ENCODE assay signal across 8 mouse cellular contexts in genomic region chr17:32319950-32320349, GRCm38 (mm10). TPM values are rescaled to one million over a fixed set of nuclear protein-coding genes. Genes with fewer than 3 reads are reported as not detected.
DNase-seq lines count a peak whose midpoint lies in the region; ATAC-seq and TF ChIP-seq lines count a peak whose summit lies in the region.

No protein-coding gene starts in this region.

- H3K4me3 ChIP-seq in left cerebral cortex, adult 2 months, result peak overlapping the region; percentile 93
- peak overlapping the region; percentile 93 for H3K4me3 ChIP-seq in forebrain, embryonic 16.5 days (replicated peaks; ENCODE audit: low read length)
- H3K4me3 ChIP-seq in midbrain, embryonic 11.5 days (ENCODE audit: low read depth, low read length), result peak overlapping the region; percentile 87

- ATAC-seq in forebrain, embryonic 16.5 days, result no peak
- no peak for ATAC-seq in midbrain, embryonic 11.5 days (ENCODE audit: low FRiP score)
- no peak for ATAC-seq in CD4-positive, CD25-positive, alpha-beta regulatory T cell, adult 4 months
- ATAC-seq in granulocyte monocyte progenitor cell, adult 5-6 weeks (replicated peaks; ENCODE audit: poor library complexity, severe bottlenecking), result no peak

- peak overlapping the region; percentile 83 for H3K4me2 ChIP-seq in forebrain, embryonic 16.5 days (ENCODE audit: low read length)
- peak overlapping the region; percentile 92 for H3K4me2 ChIP-seq in midbrain, embryonic 11.5 days

- no peaks in the 10 kb centered on the region for H3K9me3 ChIP-seq in forebrain, embryonic 16.5 days (ENCODE audit: control insufficient read depth, low read length)
- H3K9me3 ChIP-seq in midbrain, embryonic 11.5 days (ENCODE audit: control insufficient read depth, low read length), result no peaks in the 10 kb centered on the region

- no peaks in the 10 kb centered on the region for H3K27me3 ChIP-seq in forebrain, embryonic 16.5 days (replicated peaks; ENCODE audit: control insufficient read depth, insufficient read depth, low read length)
- no peaks in the 10 kb centered on the region for H3K27me3 ChIP-seq in midbrain, embryonic 11.5 days (ENCODE audit: control insufficient read depth, insufficient read depth, low read length)

- DNase-seq in left cerebral cortex, adult 2 months (ENCODE audit: extremely low spot score in 1 of 2, low spot score in 2 of 2), result no peak
- DNase-seq in left cerebral cortex, postnatal 10 days (ENCODE audit: extremely low spot score in 1 of 2, low spot score in 2 of 2), result no peak
- peak; percentile 45 for DNase-seq in adipocyte (ENCODE audit: low spot score)
- DNase-seq in midbrain, embryonic 11.5 days (ENCODE audit: low spot score, missing footprints), result no peak
- no peak for DNase-seq in spleen, adult 12 weeks (ENCODE audit: low spot score)

- WGBS in forebrain, embryonic 16.5 days, result 0% methylated on average over 7 of the region's 7 CpGs
- under 1% methylated on average over 7 of the region's 7 CpGs for WGBS in midbrain, embryonic 11.5 days

- H3K9ac ChIP-seq in forebrain, embryonic 16.5 days (replicated peaks; ENCODE audit: low read depth, low read length), result peak overlapping the region; percentile 85
- H3K9ac ChIP-seq in midbrain, embryonic 11.5 days (ENCODE audit: low read length), result peak overlapping the region; percentile 80

- no peak for TF ChIP-seq CTCF in left cerebral cortex, adult 2 months (IDR thresholded peaks at IDR 0.05)

- peaks cover 22% of the 10 kb centered on the region for H3K4me1 ChIP-seq in forebrain, embryonic 16.5 days (replicated peaks; ENCODE audit: control insufficient read depth, insufficient read depth, low read length)
- peaks cover 18% of the 10 kb centered on the region for H3K4me1 ChIP-seq in midbrain, embryonic 11.5 days (ENCODE audit: control insufficient read depth, insufficient read depth, low read length)

- intact Hi-C loops in left cerebral cortex, adult 2 months (cut with DNase I), result no loop called here
- intact Hi-C loops in left cerebral cortex, postnatal 10 days (cut with DNase I), result no loop called here

- peak overlapping the region; percentile 98 for H3K27ac ChIP-seq in left cerebral cortex, adult 2 months
- H3K27ac ChIP-seq in forebrain, embryonic 16.5 days (ENCODE audit: low read length), result peak overlapping the region; percentile 95
- peak overlapping the region; percentile 87; the same call in 1 of the 2 replicates for H3K27ac ChIP-seq in midbrain, embryonic 11.5 days (ENCODE audit: low read depth, low read length)

- peaks cover 21% of the 10 kb centered on the region for H3K36me3 ChIP-seq in forebrain, embryonic 16.5 days (ENCODE audit: control insufficient read depth, insufficient read depth)
- H3K36me3 ChIP-seq in midbrain, embryonic 11.5 days (ENCODE audit: control insufficient read depth, insufficient read depth, low read length), result peaks cover 19% of the 10 kb centered on the region

RNA-seq across cellular contexts. Expression of gene Akap8, which starts 1.1 kb away (rescaled TPM):
- 100 to 1,000 TPM in 1 of 2 experiments, 10 to 100 TPM in 1; 99.6 to 110 TPM for total RNA-seq in left cerebral cortex, adult 2 months (2021)
- total RNA-seq in left cerebral cortex, postnatal 10 days (2021), result 10 to 100 TPM; 90.9 to 94.2 TPM
- 112 and 123 TPM in 2 replicates for polyA plus RNA-seq in forebrain, embryonic 16.5 days (2015; fragmentation: Nextera tagmentation; extraction: Ambion mirVana)
- 53.0 and 55.4 TPM in 2 replicates for polyA plus RNA-seq in midbrain, embryonic 11.5 days (2014; fragmentation: Nextera tagmentation; extraction: Ambion mirVana)
- 100 to 1,000 TPM; 150 to 275 TPM for polyA plus RNA-seq in CD4-positive, CD25-positive, alpha-beta regulatory T cell, adult 4 months (2017; shearing (Covaris generic))
- 58.2 and 92.9 TPM in 2 replicates for total RNA-seq in granulocyte monocyte progenitor cell, adult 5-6 weeks (2014; fragmentation: Nextera tagmentation)
- 125 and 132 TPM in 2 replicates for total RNA-seq in granulocyte monocyte progenitor cell, adult 5-6 weeks (2017)

RNA-seq across cellular contexts. Expression of gene Akap8l, which starts 30.5 kb away (rescaled TPM):
- total RNA-seq in left cerebral cortex, adult 2 months (2021), result 100 to 1,000 TPM; 230 to 236 TPM
- 100 to 1,000 TPM; 128 to 135 TPM for total RNA-seq in left cerebral cortex, postnatal 10 days (2021)
- polyA plus RNA-seq in forebrain, embryonic 16.5 days (2015; fragmentation: Nextera tagmentation; extraction: Ambion mirVana), result 132 and 164 TPM in 2 replicates
- polyA plus RNA-seq in midbrain, embryonic 11.5 days (2014; fragmentation: Nextera tagmentation; extraction: Ambion mirVana), result 67.1 and 67.4 TPM in 2 replicates
- 10 to 100 TPM; 58.1 to 59.3 TPM for polyA plus RNA-seq in CD4-positive, CD25-positive, alpha-beta regulatory T cell, adult 4 months (2017; shearing (Covaris generic))
- total RNA-seq in granulocyte monocyte progenitor cell, adult 5-6 weeks (2014; fragmentation: Nextera tagmentation), result 31.6 and 55.2 TPM in 2 replicates
- total RNA-seq in granulocyte monocyte progenitor cell, adult 5-6 weeks (2017), result 58.8 and 65.8 TPM in 2 replicates

RNA-seq across cellular contexts. Expression of gene Brd4, which starts 35.4 kb away (rescaled TPM):
- total RNA-seq in left cerebral cortex, adult 2 months (2021), result 100 to 1,000 TPM; 121 to 138 TPM
- total RNA-seq in left cerebral cortex, postnatal 10 days (2021), result 100 to 1,000 TPM; 115 to 123 TPM
- 82.2 and 83.8 TPM in 2 replicates for polyA plus RNA-seq in forebrain, embryonic 16.5 days (2015; fragmentation: Nextera tagmentation; extraction: Ambion mirVana)
- polyA plus RNA-seq in midbrain, embryonic 11.5 days (2014; fragmentation: Nextera tagmentation; extraction: Ambion mirVana), result 82.8 and 97.9 TPM in 2 replicates
- 10 to 100 TPM; 60.5 to 81.2 TPM for polyA plus RNA-seq in CD4-positive, CD25-positive, alpha-beta regulatory T cell, adult 4 months (2017; shearing (Covaris generic))
- 116 and 144 TPM in 2 replicates for total RNA-seq in granulocyte monocyte progenitor cell, adult 5-6 weeks (2014; fragmentation: Nextera tagmentation)
- total RNA-seq in granulocyte monocyte progenitor cell, adult 5-6 weeks (2017), result 14.4 and 22.2 TPM in 2 replicates
